Mouse (Mus musculus) urinary bladder, postnatal 25 days (tissue): ENCODE measurements around the gene Hecw2.

Experiments used
- DNase-seq: peaks from one replicate; pipeline ENCODE4 v3.0.0; 2022; ENCODE audit warnings: low spot score

The Hecw2 gene

GRCm38 (mm10) chr1:53782079-53782478, 412.9 kb downstream of the Hecw2 start:
- no peak for DNase-seq

DNA sequence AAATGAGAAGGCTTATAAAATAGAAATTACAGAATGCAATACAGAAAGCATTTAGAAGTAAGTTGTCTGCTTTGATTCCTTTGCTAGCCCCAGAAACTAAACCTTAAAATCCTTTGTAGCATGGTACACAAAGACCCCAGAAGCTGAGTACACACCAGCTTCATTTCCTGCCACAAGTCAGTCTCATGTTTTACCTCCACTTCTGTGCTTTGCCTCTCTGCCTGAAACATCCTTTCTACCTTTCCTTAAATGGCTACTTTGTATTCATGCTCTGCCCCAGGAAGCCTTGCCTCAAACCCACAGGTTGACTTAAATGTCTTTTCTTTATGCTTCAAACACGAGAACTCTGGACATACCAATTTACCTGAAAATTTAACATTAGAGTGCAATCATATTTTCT, 413.7 kb downstream of the Hecw2 start:
- DNase-seq = no peak

- DNase-seq = no peak
Measured at GRCm38 (mm10) chr1:53776176-53776905, 418.6 kb downstream of the Hecw2 start.

DNA sequence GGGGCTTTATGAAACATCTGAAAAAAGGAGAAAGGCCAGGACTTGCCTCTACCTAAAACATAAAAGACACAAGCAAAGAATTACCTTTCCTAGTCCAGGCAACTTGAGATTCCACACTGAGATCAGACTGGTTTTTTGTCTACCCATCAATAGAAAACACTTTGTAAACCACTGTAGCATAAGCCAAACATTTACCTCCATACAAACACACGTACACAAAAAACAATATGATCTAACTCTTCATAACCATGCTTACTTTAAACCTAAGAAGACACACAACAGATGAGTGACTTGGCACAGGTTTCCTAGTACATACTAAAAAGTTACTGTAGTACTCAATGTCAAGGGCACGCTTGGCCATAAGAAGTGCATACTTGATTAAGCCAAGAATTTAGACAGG, 419.4 kb downstream of the Hecw2 start:
- no peak for DNase-seq

GRCm38 (mm10) chr1:53775036-53775435, 419.9 kb downstream of the Hecw2 start:
- DNase-seq = no peak

- no peak for DNase-seq
Measured at GRCm38 (mm10) chr1:53774571-53774970, 420.4 kb downstream of the Hecw2 start.

- no peak for DNase-seq
Measured at GRCm38 (mm10) chr1:53773994-53774393, 421.0 kb downstream of the Hecw2 start.

- no peak for DNase-seq
Measured at GRCm38 (mm10) chr1:53772967-53773366, 422.0 kb downstream of the Hecw2 start.

- no peak for DNase-seq
Measured at GRCm38 (mm10) chr1:53771476-53771875, 423.5 kb downstream of the Hecw2 start.

DNA sequence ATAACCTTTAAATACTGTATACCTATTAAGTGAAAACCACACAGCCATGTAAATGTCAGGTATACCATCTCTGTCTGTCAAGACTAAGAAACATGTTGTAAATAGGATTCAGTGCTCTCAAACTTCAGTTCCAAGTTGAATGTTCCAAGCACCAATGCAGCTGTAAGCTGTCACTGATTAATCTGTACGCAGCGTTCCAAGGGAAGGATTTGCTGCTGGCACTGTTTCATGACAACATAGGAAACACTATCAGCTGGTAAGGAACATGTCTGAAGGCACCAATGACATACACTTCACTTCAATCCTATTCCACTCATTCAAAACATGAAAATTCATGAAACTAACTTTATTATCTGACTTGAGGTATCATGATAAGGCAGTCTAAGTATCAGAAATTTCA, 428.9 kb downstream of the Hecw2 start:
- DNase-seq = no peak

DNA sequence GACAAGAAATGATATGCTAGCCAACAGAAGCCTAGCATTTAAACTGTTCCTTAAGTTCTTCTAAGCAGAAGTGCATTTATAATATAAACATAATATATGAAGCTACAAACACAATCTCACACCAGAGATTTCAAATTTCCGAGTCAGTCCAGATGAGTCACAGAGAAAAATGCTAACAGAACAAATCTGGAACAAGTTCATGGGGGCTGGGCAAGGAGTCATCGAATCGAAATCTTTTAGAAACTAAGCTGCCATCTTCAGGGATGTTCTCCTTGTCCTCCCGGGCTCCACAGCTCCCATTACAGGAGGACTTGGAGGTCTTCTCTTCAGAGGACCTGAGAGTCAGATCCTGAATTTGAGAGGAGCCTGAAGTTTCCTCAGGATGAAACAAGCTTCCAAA, 437.7 kb downstream of the Hecw2 start:
- DNase-seq = no peak
